Mouse (Mus musculus) T-helper 2 cell (primary cell): Measurements from ENCODE around the gene Dda1.

Experiments used
- in situ Hi-C: fragments of 300-600 bp; cut with MboI, MseI; formaldehyde crosslinking; loops from one replicate; pipeline ENCODE4 v1.15.1; 2025; ENCODE audit warnings: high pct_unique_total_duplicates

The Dda1 gene

DNA sequence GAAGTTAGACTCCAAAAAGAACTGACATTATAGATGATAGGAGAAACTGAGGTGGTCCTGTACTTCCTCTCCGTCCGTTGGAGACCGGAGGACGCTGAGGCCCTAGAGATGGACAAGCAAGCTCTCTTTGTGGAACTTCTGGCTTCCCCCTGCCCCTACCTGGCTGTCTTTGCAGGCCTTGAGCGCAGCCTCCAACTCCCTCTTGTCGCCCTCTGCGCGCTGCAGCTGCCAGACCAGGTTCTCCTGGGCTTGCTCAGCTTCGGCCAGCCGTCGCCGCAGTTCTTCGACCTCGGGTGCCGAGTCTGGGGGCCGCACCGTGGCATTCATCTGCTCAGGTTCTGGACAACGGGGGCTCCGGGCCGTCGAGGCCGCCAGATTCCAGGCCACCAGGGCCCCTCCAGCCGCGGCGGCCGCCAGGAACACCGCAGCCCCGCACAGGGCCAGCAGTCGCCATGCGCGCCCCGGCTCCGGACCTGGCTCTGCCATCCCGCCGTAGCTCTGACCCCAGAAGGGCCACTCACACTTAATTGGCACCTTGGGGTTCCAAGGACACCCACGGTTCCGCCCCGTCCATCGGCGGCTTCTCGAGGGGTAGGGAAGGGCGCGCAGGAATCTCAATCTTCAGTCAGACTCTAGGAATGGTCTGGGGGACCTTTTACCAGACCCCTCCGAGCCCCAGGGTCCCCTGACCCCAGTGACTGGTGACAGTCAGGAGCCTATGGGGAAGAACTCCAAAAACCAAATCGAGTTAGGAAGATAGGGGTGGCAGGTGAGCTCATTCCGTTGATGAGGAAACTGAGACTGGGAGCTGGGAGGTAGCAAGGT is 56.4 kb downstream of the Dda1 start, which contains the start of gene Ccdc194:
TSS of gene Ccdc194 (minus strand) at position 486 of the 825 bp plus-strand sequence.
- in situ Hi-C loops, result no loop called here
